ENCODE assay signal across 17 mouse cellular contexts in genomic region chr4:128227377-128228316, GRCm38 (mm10). TPM values are rescaled to one million over a fixed set of nuclear protein-coding genes. Genes with fewer than 3 reads are reported as not detected.
DNase-seq lines count a peak whose midpoint lies in the region; ATAC-seq and TF ChIP-seq lines count a peak whose summit lies in the region.
"Had no signal": no experiment of that assay in that cellular context is flagged by ENCODE, and none has a peak within 500 bp of the region (broad histone marks: within the 10 kb centered on the region; RNA-seq: fewer than 3 reads in every experiment).

No protein-coding gene starts in this region.

- H3K9me3 ChIP-seq in kidney, embryonic 14.5 days (ENCODE audit: control insufficient read depth, low read length): no peaks in the 10 kb centered on the region
- no peaks in the 10 kb centered on the region for H3K9me3 ChIP-seq in midbrain, embryonic 14.5 days (ENCODE audit: control insufficient read depth, low read length)
- no peaks in the 10 kb centered on the region for H3K9me3 ChIP-seq in lung, postnatal 0 days (ENCODE audit: low read length)
- H3K9me3 ChIP-seq: limb, embryonic 13.5 days; lung, embryonic 15.5 days had no signal

- H3K4me2 ChIP-seq in kidney, embryonic 14.5 days (replicated peaks; ENCODE audit: low read depth, low read length): no peak overlapping the region
- no peak overlapping the region for H3K4me2 ChIP-seq in midbrain, embryonic 14.5 days (ENCODE audit: low read length)
- H3K4me2 ChIP-seq in lung, postnatal 0 days (replicated peaks; ENCODE audit: low read depth, low read length): no peak overlapping the region
- H3K4me2 ChIP-seq: limb, embryonic 13.5 days; lung, embryonic 15.5 days had no signal

- H3K4me3 ChIP-seq in kidney, embryonic 14.5 days (ENCODE audit: low read length): no peak overlapping the region
- H3K4me3 ChIP-seq in midbrain, embryonic 14.5 days (replicated peaks; ENCODE audit: low read depth, low read length): no peak overlapping the region
- no peak overlapping the region for H3K4me3 ChIP-seq in lung, postnatal 0 days (ENCODE audit: low read depth, low read length)
- H3K4me3 ChIP-seq: gastrocnemius, adult 2 months; limb, embryonic 13.5 days; lung, embryonic 15.5 days had no signal

- H3K36me3 ChIP-seq in kidney, embryonic 14.5 days (ENCODE audit: control insufficient read depth, insufficient read depth, low read length): no peaks in the 10 kb centered on the region
- H3K36me3 ChIP-seq in midbrain, embryonic 14.5 days (ENCODE audit: control insufficient read depth, insufficient read depth, low read length): no peaks in the 10 kb centered on the region
- no peaks in the 10 kb centered on the region for H3K36me3 ChIP-seq in lung, postnatal 0 days (ENCODE audit: insufficient read depth, low read length)
- H3K36me3 ChIP-seq: limb, embryonic 13.5 days; lung, embryonic 15.5 days had no signal

- no peak for TF ChIP-seq EP300 in lung, postnatal 0 days (IDR thresholded peaks at IDR 0.05)

- 24% methylated on average over 13 of the region's 13 CpGs for WGBS in kidney, embryonic 14.5 days
- 23% methylated on average over 13 of the region's 13 CpGs for WGBS in midbrain, embryonic 14.5 days
- 30% methylated on average over 13 of the region's 13 CpGs for WGBS in lung, postnatal 0 days

- 0 out of 2 replicates have a peak, but pooled peaks have one; percentile 29 for ATAC-seq in kidney, embryonic 14.5 days (ENCODE audit: low FRiP score, low TSS enrichment)
- ATAC-seq in midbrain, embryonic 14.5 days (ENCODE audit: low FRiP score, low TSS enrichment): peak; percentile 53; the same call in 1 of the 2 replicates
- ATAC-seq in lung, postnatal 0 days: no peak

- 0 out of 2 replicates have a peak, but pooled peaks cover 4% of the 10 kb centered on the region for H3K4me1 ChIP-seq in kidney, embryonic 14.5 days (ENCODE audit: control insufficient read depth, insufficient read depth, low read length)
- H3K4me1 ChIP-seq in midbrain, embryonic 14.5 days (ENCODE audit: control insufficient read depth, insufficient read depth, low read length): peaks cover 21% of the 10 kb centered on the region
- H3K4me1 ChIP-seq in lung, postnatal 0 days (ENCODE audit: insufficient read depth, low read depth, low read length): no peaks in the 10 kb centered on the region

- no peak for TF ChIP-seq CTCF in lung, postnatal 0 days (IDR thresholded peaks at IDR 0.05)

- H3K9ac ChIP-seq in kidney, embryonic 14.5 days (ENCODE audit: low read depth, low read length): no peak overlapping the region
- H3K9ac ChIP-seq in midbrain, embryonic 14.5 days (replicated peaks; ENCODE audit: low read length): no peak overlapping the region
- no peak overlapping the region for H3K9ac ChIP-seq in lung, postnatal 0 days (replicated peaks; ENCODE audit: low read depth)
- H3K9ac ChIP-seq: limb, embryonic 13.5 days; lung, embryonic 15.5 days had no signal

- intact Hi-C loops in heart, postnatal 10 days (cut with DNase I): no loop called here

- peak; percentile 47 for DNase-seq in embryo, embryonic 11 days
- peak; percentile 39 for DNase-seq in forelimb bud, embryonic 11.5 days (ENCODE audit: low read depth, low spot score)
- peak; percentile 74 for DNase-seq in midbrain, embryonic 14.5 days
- DNase-seq in heart, postnatal 10 days: no peak
- DNase-seq in lung, postnatal 0 days (ENCODE audit: low spot score): no peak
- no peak for DNase-seq in urinary bladder, adult 2 months (ENCODE audit: low spot score)
- DNase-seq in layer of hippocampus, adult 18-20 months (ENCODE audit: low spot score in 2 of 2): no peak
- DNase-seq: adrenal gland, postnatal 14 days; cerebellum, adult 11-12 months; right cerebral cortex, adult 18-20 months had no signal

- H3K27ac ChIP-seq in kidney, embryonic 14.5 days (ENCODE audit: low read depth, low read length): 0 out of 2 replicates have a peak overlapping the region, but pooled peaks have one; percentile 17
- H3K27ac ChIP-seq in midbrain, embryonic 14.5 days (replicated peaks; ENCODE audit: low read depth, low read length): peak overlapping the region; percentile 67
- no peak overlapping the region for H3K27ac ChIP-seq in lung, postnatal 0 days (ENCODE audit: low read length)
- H3K27ac ChIP-seq: gastrocnemius, adult 2 months; limb, embryonic 13.5 days; lung, embryonic 15.5 days had no signal

- H3K27me3 ChIP-seq in kidney, embryonic 14.5 days (ENCODE audit: control insufficient read depth, insufficient read depth, low read length): no peaks in the 10 kb centered on the region
- H3K27me3 ChIP-seq in midbrain, embryonic 14.5 days (ENCODE audit: control insufficient read depth, insufficient read depth, low read length): no peaks in the 10 kb centered on the region
- H3K27me3 ChIP-seq in lung, postnatal 0 days (replicated peaks; ENCODE audit: insufficient read depth, low read length): 0 out of 2 replicates have a peak, but pooled peaks cover 2% of the 10 kb centered on the region
- H3K27me3 ChIP-seq: CH12.LX; limb, embryonic 13.5 days; lung, embryonic 15.5 days had no signal

RNA-seq across cellular contexts. Expression of gene Hmgb4, which starts 33.1 kb away (rescaled TPM):
- not detected in 2 replicates for polyA plus RNA-seq in kidney, embryonic 14.5 days (2014; fragmentation: Nextera tagmentation; extraction: Ambion mirVana)
- polyA plus RNA-seq in midbrain, embryonic 14.5 days (2014; fragmentation: Nextera tagmentation; extraction: Ambion mirVana): 0.31 TPM in 1 of 2 replicates, not detected in the other
- total RNA-seq in heart, postnatal 10 days (2021): not detected
- polyA plus RNA-seq in lung, postnatal 0 days (2015; fragmentation: Nextera tagmentation; extraction: Ambion mirVana): not detected in 2 replicates
- not detected in 2 replicates for polyA plus RNA-seq in urinary bladder, adult 2 months (2012; rRNA removed)
- total RNA-seq in layer of hippocampus, adult 18-20 months (2021): not detected
- total RNA-seq: adrenal gland, postnatal 14 days; CH12.LX; gastrocnemius, adult 2 months had no signal
- polyA plus RNA-seq: heart, embryonic 16.5 days; limb, embryonic 13.5 days; lung, embryonic 15.5 days; stomach, embryonic 14.5 days had no signal

Comparison
In these comparisons a context has a peak if more than half of its experiments do, and no peak if none do; other contexts are left out.
1. DNase-seq: peak in embryo, embryonic 11 days (single experiment), forelimb bud, embryonic 11.5 days (single experiment) and midbrain, embryonic 14.5 days (single experiment); none in heart, postnatal 10 days (0 of 2), lung, postnatal 0 days (single experiment), urinary bladder, adult 2 months (single experiment) and layer of hippocampus, adult 18-20 months (0 of 2).